Mouse (Mus musculus): Measurements from ENCODE around the gene 1700025G04Rik.

DNA sequence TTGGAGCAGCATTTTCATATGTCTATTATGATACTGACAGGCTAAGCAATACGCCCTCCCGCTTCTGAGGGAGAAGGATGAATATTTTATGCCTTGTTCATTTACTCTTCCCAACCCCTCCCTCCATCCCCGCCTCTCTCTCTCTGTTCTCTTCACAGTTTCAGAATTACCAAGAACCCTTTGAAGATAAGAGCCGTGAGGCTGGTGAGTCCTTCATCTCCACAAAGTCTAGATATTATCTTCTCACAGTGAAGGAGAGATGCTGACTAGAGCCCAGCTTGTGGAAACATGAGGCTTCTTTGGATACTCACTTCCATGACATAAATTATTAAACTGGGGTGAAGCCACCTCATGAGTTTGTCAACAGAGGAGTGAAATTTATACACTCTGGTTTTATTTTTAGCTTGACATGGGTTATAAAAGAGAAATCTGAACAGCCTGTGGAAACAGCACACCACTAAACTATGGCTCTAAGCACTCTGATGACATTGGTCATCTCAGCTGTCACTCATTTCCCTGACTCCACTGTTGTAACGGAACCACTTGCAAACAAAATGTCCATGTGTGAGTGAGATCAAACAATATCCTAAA is 116.7 kb downstream of the 1700025G04Rik start:
- no peak for TF ChIP-seq POLR2A (IDR thresholded peaks at IDR 0.05; ENCODE audit: low read depth, low read length)
- TF ChIP-seq CTCF (conservative IDR thresholded peaks at IDR 0.05; ENCODE audit: insufficient read depth, insufficient read length, low read depth, low read length), result no peak
